Mouse (Mus musculus) heart, embryonic 12.5 days (tissue): Measurements from ENCODE around the gene Ist1. TPM values are rescaled to one million over a fixed set of nuclear protein-coding genes. Genes with fewer than 3 reads are reported as not detected.

Source experiments
- ATAC-seq: fragments of 200-750 bp; cut with Nextera tagmentation; 2 replicates; pipeline ENCODE4 v1.8.0; 2017; ENCODE audit warnings: moderate TSS enrichment, moderate library complexity; ENCODE audit not compliant: insufficient number of reproducible peaks, low FRiP score
- H3K27ac ChIP-seq: fragments of 300-500 bp; sonication (generic); 2 replicates; pipeline ENCODE4 v1.5.1; 2016; ENCODE audit warnings: mild to moderate bottlenecking, moderate library complexity; ENCODE audit not compliant: poor library complexity, severe bottlenecking
- H3K27me3 ChIP-seq: fragments of 300-500 bp; sonication (generic); replicated peaks from 2 replicates; pipeline ENCODE4 v1.6.1; 2016; ENCODE audit warnings: mild to moderate bottlenecking, moderate library complexity
- H3K36me3 ChIP-seq: fragments of 300-500 bp; sonication (generic); 2 replicates; pipeline ENCODE4 v1.6.1; 2016; ENCODE audit warnings: mild to moderate bottlenecking, moderate library complexity
- H3K4me1 ChIP-seq: fragments of 300-500 bp; sonication (generic); replicated peaks from 2 replicates; pipeline ENCODE4 v1.6.1; 2016; ENCODE audit warnings: mild to moderate bottlenecking
- H3K4me2 ChIP-seq: fragments of 300-500 bp; sonication (generic); 2 replicates; pipeline ENCODE4 v1.6.1; 2016; ENCODE audit warnings: mild to moderate bottlenecking, moderate library complexity
- H3K4me3 ChIP-seq: fragments of 300-500 bp; sonication (generic); 2 replicates; pipeline ENCODE4 v1.5.1; 2016; ENCODE audit warnings: mild to moderate bottlenecking
- H3K9ac ChIP-seq: fragments of 300-500 bp; sonication (generic); 2 replicates; pipeline ENCODE4 v1.6.1; 2016; ENCODE audit warnings: mild to moderate bottlenecking, moderate library complexity
- H3K9me3 ChIP-seq: fragments of 300-500 bp; sonication (generic); replicated peaks from 2 replicates; pipeline ENCODE4 v1.6.1; 2016; ENCODE audit warnings: mild to moderate bottlenecking, moderate library complexity
- WGBS: fragments of 180-500 bp; shearing (Covaris S2); methylation state at CpG from one replicate; pipeline ENCODE4 v1.1.7; 2016; 5-methylcytosine and 5-hydroxymethylcytosine counted together
- polyA plus RNA-seq: library from polyadenylated mRNA; unstranded; fragments of >200 nt; fragmentation: Nextera tagmentation; extraction: Ambion mirVana; gene quantifications from 2 replicates; pipeline ENCODE4 v1.2.1, GENCODE M21; 2016

The Ist1 gene
- polyA plus RNA-seq, 1 experiment from 2014 or later, result 96.2 TPM

DNA sequence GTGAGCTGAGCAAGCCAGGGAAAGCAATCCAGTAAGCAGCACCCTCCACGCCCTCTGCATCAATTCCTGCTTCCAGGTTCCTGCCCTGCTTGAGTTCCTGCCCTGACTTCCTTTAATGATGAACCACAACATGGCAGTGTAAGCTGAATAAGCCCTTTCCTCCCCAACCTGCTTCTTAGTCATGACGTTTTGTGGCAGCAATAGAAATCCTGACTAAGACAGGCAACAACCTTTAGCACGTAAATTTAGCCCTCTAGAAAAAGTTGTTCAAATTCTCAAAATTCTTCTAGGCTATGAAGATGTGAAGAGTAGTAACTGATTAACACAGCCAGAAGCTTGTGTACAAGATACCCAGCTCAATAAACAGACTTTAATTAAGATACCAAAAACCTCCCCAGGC, 11.5 kb downstream of the Ist1 start:
- H3K9ac ChIP-seq, result no peak overlapping the region
- peaks cover 69% of the 10 kb centered on the region for H3K36me3 ChIP-seq
- no peak overlapping the region for H3K27ac ChIP-seq
- H3K4me1 ChIP-seq, result no peaks in the 10 kb centered on the region
- no peak for ATAC-seq
- 82% methylated on average over 3 of the region's 3 CpGs for WGBS
- no peak overlapping the region for H3K4me3 ChIP-seq
- no peak overlapping the region for H3K4me2 ChIP-seq
- no peaks in the 10 kb centered on the region for H3K9me3 ChIP-seq
- no peaks in the 10 kb centered on the region for H3K27me3 ChIP-seq

- no peak overlapping the region for H3K4me3 ChIP-seq
- WGBS, result 94% methylated on average over 9 of the region's 9 CpGs
- no peaks in the 10 kb centered on the region for H3K9me3 ChIP-seq
- H3K4me1 ChIP-seq, result no peaks in the 10 kb centered on the region
- no peak overlapping the region for H3K27ac ChIP-seq
- no peak for ATAC-seq
- H3K9ac ChIP-seq, result no peak overlapping the region
- no peaks in the 10 kb centered on the region for H3K27me3 ChIP-seq
- peaks cover 94% of the 10 kb centered on the region for H3K36me3 ChIP-seq
- H3K4me2 ChIP-seq, result no peak overlapping the region
Observed at GRCm38 (mm10) chr8:109675896-109676643, 17.0 kb downstream of the Ist1 start.

GRCm38 (mm10) chr8:109673596-109673995, 19.5 kb downstream of the Ist1 start:
- Histone ChIP-seq H3K9me3 (no peaks in the 10 kb centered on the region), H3K36me3 (peaks cover 97% of the 10 kb centered on the region), H3K4me2 (no peak overlapping the region), H3K27ac (no peak overlapping the region), H3K27me3 (no peaks in the 10 kb centered on the region), H3K4me3 (no peak overlapping the region), H3K4me1 (no peaks in the 10 kb centered on the region), H3K9ac (no peak overlapping the region)
- ATAC-seq, result no peak
- 97% methylated on average over 2 of the region's 2 CpGs for WGBS

DNA sequence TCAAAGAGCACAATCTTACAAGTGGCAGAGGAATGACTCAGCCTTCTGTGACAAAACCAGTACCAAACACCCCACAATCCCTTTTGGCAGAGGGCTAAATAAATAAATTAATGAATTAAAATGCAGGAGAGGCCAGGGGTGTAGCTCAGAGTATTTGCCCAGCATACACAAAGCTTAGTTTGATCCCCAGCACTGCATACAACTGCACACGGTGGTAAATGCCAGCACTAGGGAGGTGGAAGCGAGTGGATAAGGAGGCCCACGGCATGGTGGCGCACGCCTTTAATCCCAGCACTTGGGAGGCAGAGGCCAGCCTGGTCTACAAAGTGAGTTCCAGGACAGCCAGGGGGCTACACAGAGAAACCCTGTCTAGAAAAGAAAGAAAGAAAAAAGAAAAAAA, 20.4 kb downstream of the Ist1 start:
- Histone ChIP-seq H3K27ac (no peak overlapping the region), H3K36me3 (peaks cover 97% of the 10 kb centered on the region), H3K27me3 (no peaks in the 10 kb centered on the region), H3K9me3 (no peaks in the 10 kb centered on the region), H3K4me2 (no peak overlapping the region), H3K4me3 (no peak overlapping the region), H3K9ac (no peak overlapping the region), H3K4me1 (no peaks in the 10 kb centered on the region)
- ATAC-seq, result no peak
- 88% methylated on average over 5 of the region's 5 CpGs for WGBS

GRCm38 (mm10) chr8:109666616-109667015, 26.4 kb downstream of the Ist1 start:
- Histone ChIP-seq H3K4me3 (no peak overlapping the region), H3K36me3 (peaks cover 47% of the 10 kb centered on the region)
- 70% methylated on average over 5 of the region's 5 CpGs for WGBS

GRCm38 (mm10) chr8:109662328-109662727, 30.7 kb downstream of the Ist1 start:
- Histone ChIP-seq H3K4me1 (no peaks in the 10 kb centered on the region), H3K27me3 (no peaks in the 10 kb centered on the region), H3K27ac (no peak overlapping the region), H3K9me3 (no peaks in the 10 kb centered on the region), H3K4me2 (no peak overlapping the region), H3K4me3 (no peak overlapping the region), H3K36me3 (peaks cover 5% of the 10 kb centered on the region; the same call in 1 of the 2 replicates), H3K9ac (no peak overlapping the region)
- ATAC-seq, result no peak
- WGBS, result 78% methylated on average over 3 of the region's 3 CpGs

More at GRCm38 (mm10) chr8:109666616-109667015, 26.4 kb downstream of the Ist1 start:
- H3K27me3 ChIP-seq, result no peaks in the 10 kb centered on the region
- H3K9me3 ChIP-seq, result no peaks in the 10 kb centered on the region
- ATAC-seq, result no peak
- H3K9ac ChIP-seq, result no peak overlapping the region
- no peaks in the 10 kb centered on the region for H3K4me1 ChIP-seq
- H3K4me2 ChIP-seq, result no peak overlapping the region
- H3K27ac ChIP-seq, result no peak overlapping the region

- H3K4me2 ChIP-seq, result no peak overlapping the region
- H3K9ac ChIP-seq, result no peak overlapping the region
- WGBS, result 77% methylated on average over 3 of the region's 3 CpGs
- ATAC-seq, result no peak
- H3K9me3 ChIP-seq, result no peaks in the 10 kb centered on the region
- H3K4me1 ChIP-seq, result no peaks in the 10 kb centered on the region
- no peak overlapping the region for H3K4me3 ChIP-seq
- peaks cover 5% of the 10 kb centered on the region; the same call in 1 of the 2 replicates for H3K27me3 ChIP-seq
- H3K36me3 ChIP-seq, result no peaks in the 10 kb centered on the region
- H3K27ac ChIP-seq, result no peak overlapping the region
Observed at GRCm38 (mm10) chr8:109656860-109657259, 36.2 kb downstream of the Ist1 start.

DNA sequence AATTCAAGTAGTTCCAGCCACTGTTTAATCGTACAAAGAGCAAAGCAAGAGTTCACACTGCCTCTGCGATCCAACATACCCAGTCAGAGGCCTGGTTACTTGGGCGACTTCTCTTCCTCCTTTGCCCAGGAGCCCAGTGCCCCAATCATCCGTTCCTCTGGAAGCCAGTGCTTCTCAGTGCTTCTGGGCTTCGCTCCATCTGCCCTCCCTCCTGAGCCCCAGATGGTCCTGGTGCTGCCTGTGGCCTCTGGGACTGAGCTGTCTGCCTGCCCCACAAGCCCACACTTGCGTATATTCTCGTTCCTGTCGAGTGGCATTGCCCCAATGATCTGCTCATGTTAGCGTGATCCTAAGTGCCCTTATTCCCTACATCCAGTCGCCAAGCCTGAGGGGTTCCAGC, 42.3 kb downstream of the Ist1 start:
- WGBS, result 78% methylated on average over 10 of the region's 10 CpGs
- Histone ChIP-seq H3K4me2 (no peak overlapping the region), H3K27ac (no peak overlapping the region), H3K9ac (no peak overlapping the region), H3K9me3 (no peaks in the 10 kb centered on the region), H3K4me1 (no peaks in the 10 kb centered on the region), H3K36me3 (no peaks in the 10 kb centered on the region), H3K27me3 (peaks cover 10% of the 10 kb centered on the region; the same call in 1 of the 2 replicates), H3K4me3 (no peak overlapping the region)
- ATAC-seq, result no peak

DNA sequence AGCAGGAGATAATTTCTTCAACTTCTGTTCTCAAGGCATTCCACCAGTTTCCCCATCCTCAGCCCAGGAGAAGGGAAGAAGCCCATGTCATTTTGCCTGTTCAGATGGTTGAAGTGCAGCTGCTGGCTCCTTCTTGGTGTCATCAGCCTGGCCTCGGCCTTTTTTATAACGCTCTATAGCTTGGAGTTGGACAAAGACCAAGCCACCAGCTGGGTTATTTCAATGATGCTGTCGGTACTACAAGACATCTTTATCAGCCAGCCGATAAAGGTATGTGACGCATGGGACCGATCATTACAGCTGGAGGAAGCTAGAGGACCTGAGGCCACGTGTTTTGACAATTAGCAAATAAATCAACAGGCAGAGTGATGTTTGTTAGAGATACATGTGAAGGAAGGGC, 44.6 kb downstream of the Ist1 start:
- no peak for ATAC-seq
- Histone ChIP-seq H3K4me2 (no peak overlapping the region), H3K36me3 (no peaks in the 10 kb centered on the region), H3K4me3 (no peak overlapping the region), H3K27me3 (peaks cover 9% of the 10 kb centered on the region; the same call in 1 of the 2 replicates), H3K27ac (no peak overlapping the region), H3K9me3 (peaks cover 4% of the 10 kb centered on the region; the same call in 1 of the 2 replicates), H3K4me1 (no peaks in the 10 kb centered on the region), H3K9ac (no peak overlapping the region)
- WGBS, result 32% methylated on average over 7 of the region's 7 CpGs

- Histone ChIP-seq H3K9me3 (peaks cover 4% of the 10 kb centered on the region; the same call in 1 of the 2 replicates), H3K4me2 (no peak overlapping the region), H3K27me3 (peaks cover 6% of the 10 kb centered on the region; the same call in 1 of the 2 replicates), H3K36me3 (no peaks in the 10 kb centered on the region), H3K4me1 (no peaks in the 10 kb centered on the region), H3K9ac (no peak overlapping the region), H3K4me3 (no peak overlapping the region), H3K27ac (no peak overlapping the region)
- ATAC-seq, result no peak
- WGBS, result 62% methylated on average over 11 of the region's 11 CpGs
Observed at GRCm38 (mm10) chr8:109647331-109647730, 45.7 kb downstream of the Ist1 start.

DNA sequence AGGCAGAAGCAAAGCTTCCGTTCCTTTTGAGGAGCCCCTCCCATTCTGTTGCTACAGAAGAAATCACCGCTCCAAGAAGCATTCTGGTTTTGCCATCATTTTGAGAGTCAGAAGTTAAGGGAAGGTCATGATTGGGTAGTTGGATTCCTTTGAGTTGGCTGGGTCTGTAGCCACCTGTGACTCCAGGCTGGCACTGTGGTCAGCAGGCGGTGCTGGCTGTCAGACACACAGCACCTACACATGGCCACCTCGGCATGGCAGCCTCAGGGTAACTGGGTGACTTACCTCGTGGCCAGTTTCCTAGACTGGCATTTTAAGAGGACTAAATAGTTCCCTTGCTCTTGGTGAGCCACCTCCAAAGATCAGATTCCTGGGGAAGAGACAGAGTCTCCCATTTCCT, 51.8 kb downstream of the Ist1 start:
- peaks cover 5% of the 10 kb centered on the region for H3K27me3 ChIP-seq
- no peaks in the 10 kb centered on the region for H3K4me1 ChIP-seq
- no peak overlapping the region for H3K27ac ChIP-seq
- 83% methylated on average over 5 of the region's 5 CpGs for WGBS
- no peak overlapping the region for H3K9ac ChIP-seq
- no peaks in the 10 kb centered on the region for H3K36me3 ChIP-seq
- no peak overlapping the region for H3K4me3 ChIP-seq
- H3K9me3 ChIP-seq, result peaks cover 4% of the 10 kb centered on the region; the same call in 1 of the 2 replicates
- H3K4me2 ChIP-seq, result no peak overlapping the region
- ATAC-seq, result no peak

DNA sequence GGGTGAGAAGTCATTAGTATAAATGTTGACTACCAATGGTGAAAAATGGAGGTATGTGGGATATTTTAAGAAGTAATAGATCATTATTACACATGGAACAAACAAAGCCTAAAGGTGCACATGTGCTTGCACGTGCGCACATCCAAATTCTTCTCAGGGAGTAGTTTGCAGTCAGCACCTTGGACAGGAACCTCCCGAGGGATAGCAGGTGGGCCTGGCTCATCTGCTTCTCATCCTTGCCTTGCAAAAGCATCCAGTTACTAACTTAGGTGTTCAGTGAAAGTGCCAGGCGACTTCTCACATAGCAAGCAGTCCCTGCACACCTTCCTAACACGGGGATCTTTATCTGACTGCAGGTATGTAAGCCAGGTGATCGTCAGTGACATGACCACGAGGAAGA, 52.6 kb downstream of the Ist1 start:
- WGBS, result 57% methylated on average over 7 of the region's 7 CpGs
- H3K27me3 ChIP-seq, result peaks cover 5% of the 10 kb centered on the region; the same call in 1 of the 2 replicates

More for the DNA sequence above, 52.6 kb downstream of the Ist1 start:
- ATAC-seq, result no peak
- no peak overlapping the region for H3K4me3 ChIP-seq
- no peak overlapping the region for H3K9ac ChIP-seq
- H3K4me2 ChIP-seq, result no peak overlapping the region
- H3K36me3 ChIP-seq, result no peaks in the 10 kb centered on the region
- H3K4me1 ChIP-seq, result no peaks in the 10 kb centered on the region
- no peak overlapping the region for H3K27ac ChIP-seq
- peaks cover 4% of the 10 kb centered on the region; the same call in 1 of the 2 replicates for H3K9me3 ChIP-seq
